ENCODE assay signal across 26 mouse cellular contexts in genomic region chr6:106646945-106647344, GRCm38 (mm10).
DNase-seq lines count a peak whose midpoint lies in the region; ATAC-seq and TF ChIP-seq lines count a peak whose summit lies in the region.
"Had no signal": no experiment of that assay in that cellular context is flagged by ENCODE, and none has a peak within 500 bp of the region (broad histone marks: within the 10 kb centered on the region; RNA-seq: fewer than 3 reads in every experiment).

No protein-coding gene starts in this region.

- 17% methylated on average over 4 of the region's 4 CpGs for WGBS in neural tube, embryonic 15.5 days

- H3K4me3 ChIP-seq in ES-E14 (ENCODE audit: insufficient read depth in 1 of 2, low read depth in 1 of 2, low read length in 2 of 2, poor library complexity in 1 of 2, severe bottlenecking in 1 of 2) = no peak overlapping the region
- H3K4me3 ChIP-seq in neural tube, embryonic 15.5 days (replicated peaks) = no peak overlapping the region
- H3K4me3 ChIP-seq: embryonic facial prominence, embryonic 10.5 days; embryonic facial prominence, embryonic 13.5 days; erythroblast, embryonic 14.5 days; forebrain, embryonic 13.5 days; gastrocnemius, adult 2 months; heart, adult 2 months; hindbrain, embryonic 12.5 days; hindbrain, embryonic 15.5 days had no signal

- peak; percentile 11 for DNase-seq in retina, postnatal 1 day
- no peak for DNase-seq in retina, embryonic 14.5 days (ENCODE audit: low spot score)
- DNase-seq in ES-E14 (ENCODE audit: low read depth, low spot score) = peak; percentile 66
- DNase-seq in ZHBTc4 (ENCODE audit: low read depth, low spot score) = peak; percentile 92
- no peak for DNase-seq in embryo, embryonic 9.5 days (ENCODE audit: extremely low spot score)
- DNase-seq: adrenal gland, adult 2 months; adrenal gland, postnatal 14 days; B cell, adult 2 months; cerebellum, adult 11 months; cerebellum, adult 2 months; cerebellum, adult 9-11 months; cerebellum, postnatal 25 days; gastrocnemius, adult 2 months; gastrocnemius, postnatal 14 days; heart, adult 2 months; kidney, adult 2 months had no signal

- no peaks in the 10 kb centered on the region for H3K36me3 ChIP-seq in ES-E14 (ENCODE audit: control insufficient read depth, insufficient read depth, low read length, poor library complexity, severe bottlenecking)
- no peaks in the 10 kb centered on the region for H3K36me3 ChIP-seq in neural tube, embryonic 15.5 days
- H3K36me3 ChIP-seq: embryonic facial prominence, embryonic 10.5 days; embryonic facial prominence, embryonic 13.5 days; hindbrain, embryonic 12.5 days; hindbrain, embryonic 15.5 days had no signal

- H3K4me2 ChIP-seq in neural tube, embryonic 15.5 days = no peak overlapping the region
- H3K4me2 ChIP-seq: embryonic facial prominence, embryonic 13.5 days; forebrain, embryonic 13.5 days; heart, embryonic 11.5 days; hindbrain, embryonic 12.5 days; hindbrain, embryonic 15.5 days had no signal

- no peaks in the 10 kb centered on the region for H3K27me3 ChIP-seq in neural tube, embryonic 15.5 days (replicated peaks)
- H3K27me3 ChIP-seq: embryonic facial prominence, embryonic 13.5 days; forebrain, embryonic 13.5 days; hindbrain, embryonic 12.5 days; hindbrain, embryonic 15.5 days had no signal

- H3K9me3 ChIP-seq in ES-E14 (ENCODE audit: control insufficient read depth, insufficient read depth, low read depth, low read length) = no peaks in the 10 kb centered on the region
- no peaks in the 10 kb centered on the region for H3K9me3 ChIP-seq in neural tube, embryonic 15.5 days (replicated peaks)
- H3K9me3 ChIP-seq: embryonic facial prominence, embryonic 10.5 days; embryonic facial prominence, embryonic 13.5 days; forebrain, embryonic 13.5 days; hindbrain, embryonic 12.5 days; hindbrain, embryonic 15.5 days had no signal

- no peak overlapping the region for H3K27ac ChIP-seq in ES-E14 (ENCODE audit: insufficient read depth, low read depth, low read length, poor library complexity, severe bottlenecking)
- H3K27ac ChIP-seq in neural tube, embryonic 15.5 days (replicated peaks) = no peak overlapping the region
- H3K27ac ChIP-seq: embryonic facial prominence, embryonic 10.5 days; embryonic facial prominence, embryonic 13.5 days; forebrain, embryonic 13.5 days; gastrocnemius, adult 2 months; heart, adult 2 months; hindbrain, embryonic 12.5 days; hindbrain, embryonic 15.5 days had no signal

- H3K9ac ChIP-seq in ES-E14 (ENCODE audit: insufficient read depth, low read depth, low read length, poor library complexity, severe bottlenecking) = no peak overlapping the region
- no peak overlapping the region for H3K9ac ChIP-seq in neural tube, embryonic 15.5 days (replicated peaks)
- H3K9ac ChIP-seq: embryonic facial prominence, embryonic 13.5 days; forebrain, embryonic 13.5 days; hindbrain, embryonic 12.5 days; hindbrain, embryonic 15.5 days had no signal

- H3K4me1 ChIP-seq in ES-E14 (ENCODE audit: control insufficient read depth in 2 of 2, insufficient read depth in 2 of 2, low read length in 2 of 2, poor library complexity in 1 of 2) = 0 out of 4 replicates have a peak, but pooled peaks cover 0 to 2% of the 10 kb centered on the region in 2 experiments
- 0 out of 2 replicates have a peak, but pooled peaks cover 2% of the 10 kb centered on the region for H3K4me1 ChIP-seq in neural tube, embryonic 15.5 days
- H3K4me1 ChIP-seq: embryonic facial prominence, embryonic 10.5 days; embryonic facial prominence, embryonic 13.5 days; hindbrain, embryonic 12.5 days had no signal

- ATAC-seq in neural tube, embryonic 15.5 days (ENCODE audit: low FRiP score) = no peak
- ATAC-seq: forebrain, embryonic 13.5 days; forebrain, embryonic 16.5 days; intestine, postnatal 0 days had no signal

- in situ Hi-C loops in ES-E14 (cut with MboI; ENCODE audit: low sequenced_read_pairs in 2 of 2, unreplicated experiment in 2 of 2) = no loop called here

TF ChIP-seq in ES-E14, 5 proteins besides CTCF, POLR2A, EP300 and RAD21:
- no peak for TF ChIP-seq ZNF384 (IDR thresholded peaks at IDR 0.05; ENCODE audit: low read depth, low read length)
- TF ChIP-seq MAFK (IDR thresholded peaks at IDR 0.05; ENCODE audit: insufficient read depth, low read depth, low read length) = peak; percentile 91
TF ChIP-seq in ES-E14: peak in this region for 1.

Comparison
In these comparisons a context has a peak if more than half of its experiments do, and no peak if none do; other contexts are left out.
1. DNase-seq: peak in retina, postnatal 1 day (single experiment), ES-E14 (single experiment) and ZHBTc4 (single experiment); none in retina, embryonic 14.5 days (single experiment) and embryo, embryonic 9.5 days (single experiment).